Mouse (Mus musculus): ENCODE data around the gene Dock2.

The Dock2 gene

DNA sequence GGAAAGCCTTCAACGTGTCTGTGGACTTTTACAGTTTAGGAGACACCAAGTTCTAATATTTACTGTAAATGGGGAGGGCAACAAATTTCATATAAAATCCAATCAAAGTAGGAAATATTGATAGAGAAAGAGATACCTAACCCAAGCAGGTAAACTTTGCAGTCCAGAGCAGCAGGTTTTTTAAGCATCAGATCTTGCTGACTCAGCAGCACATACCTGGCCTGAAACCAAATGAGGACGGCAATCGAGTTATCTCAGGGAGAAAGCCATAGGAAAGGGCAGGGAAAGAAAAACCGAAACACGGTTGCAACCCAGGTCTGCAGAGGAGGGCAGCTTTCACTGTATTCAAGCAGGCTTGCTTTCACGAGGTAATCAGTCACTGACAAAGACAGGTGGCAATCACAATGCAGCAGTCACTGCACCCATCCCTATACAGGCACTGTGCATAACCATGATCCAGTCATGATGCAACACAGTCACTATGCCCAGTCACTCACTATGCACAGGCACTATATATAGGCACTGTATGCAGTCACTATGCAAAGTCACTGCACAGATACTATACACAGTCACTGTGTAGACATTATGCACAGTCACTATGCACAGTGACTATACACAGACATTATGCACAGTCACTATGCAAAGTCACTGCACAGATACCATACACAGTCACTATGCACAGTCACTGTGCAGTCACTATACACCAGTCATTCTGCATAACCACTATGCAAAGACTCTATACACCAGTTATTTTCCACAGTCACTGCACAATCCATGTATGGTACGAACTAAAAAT lies 258.4 kb downstream of the Dock2 start:
- no peak for DNase-seq

DNA sequence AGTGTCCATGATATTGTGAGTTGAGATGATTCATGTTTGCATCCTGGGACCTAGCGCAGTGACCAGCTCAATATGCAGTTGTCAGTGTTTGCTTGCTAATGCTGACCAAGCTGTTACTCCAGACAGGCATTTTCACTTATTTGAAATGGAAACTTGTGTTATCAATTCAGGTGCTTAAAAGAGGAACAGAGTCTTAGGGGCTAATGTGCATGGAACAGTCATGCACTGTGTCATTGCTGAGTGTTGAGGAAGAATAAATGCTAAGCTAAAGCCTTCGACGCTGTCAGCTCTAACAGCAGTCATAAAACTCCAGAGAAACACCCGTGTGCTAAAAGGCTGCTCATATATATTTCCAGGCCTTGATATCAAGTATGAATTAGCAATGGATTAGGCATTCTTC lies 259.1 kb downstream of the Dock2 start:
- no peak for DNase-seq

DNA sequence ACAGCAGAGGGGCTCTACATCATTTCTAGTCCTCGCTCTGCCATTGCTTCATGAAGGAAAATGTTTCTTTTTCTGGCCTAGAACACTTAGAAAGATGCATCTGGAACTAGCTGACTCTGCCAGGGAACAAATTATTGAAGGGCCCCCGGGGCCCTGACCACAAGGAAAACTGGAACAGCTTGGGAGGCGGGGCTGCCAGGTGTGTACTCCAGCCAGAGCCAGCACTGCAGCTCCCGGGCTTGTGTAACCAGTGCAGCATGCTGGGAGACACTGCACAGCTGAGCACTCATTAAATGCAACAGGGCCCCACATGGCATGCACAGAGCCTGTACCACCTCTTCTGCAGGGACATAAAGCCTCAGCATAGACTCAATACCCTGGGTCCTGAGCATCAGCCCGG lies 265.1 kb downstream of the Dock2 start:
- no peak for DNase-seq

DNA sequence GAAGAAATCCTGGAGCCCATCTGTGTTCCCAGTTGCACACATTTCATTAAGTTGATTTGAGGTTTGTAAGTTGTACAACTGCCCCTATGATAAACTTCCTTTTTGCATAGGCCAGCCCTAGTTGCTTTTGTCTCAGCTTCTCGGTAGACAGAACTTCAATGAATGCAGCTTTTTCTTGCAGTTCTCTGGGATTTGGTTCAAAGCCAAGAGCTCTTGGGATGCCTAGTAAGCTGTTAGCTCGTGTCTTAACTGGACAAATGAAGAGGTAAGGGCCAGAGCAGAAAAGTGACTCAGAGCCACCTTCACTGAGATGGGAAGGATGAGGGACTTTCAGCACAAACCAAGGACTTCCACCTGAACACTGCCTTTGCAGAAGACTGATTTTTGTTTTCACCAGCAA lies 266.7 kb downstream of the Dock2 start:
- DNase-seq: no peak

DNA sequence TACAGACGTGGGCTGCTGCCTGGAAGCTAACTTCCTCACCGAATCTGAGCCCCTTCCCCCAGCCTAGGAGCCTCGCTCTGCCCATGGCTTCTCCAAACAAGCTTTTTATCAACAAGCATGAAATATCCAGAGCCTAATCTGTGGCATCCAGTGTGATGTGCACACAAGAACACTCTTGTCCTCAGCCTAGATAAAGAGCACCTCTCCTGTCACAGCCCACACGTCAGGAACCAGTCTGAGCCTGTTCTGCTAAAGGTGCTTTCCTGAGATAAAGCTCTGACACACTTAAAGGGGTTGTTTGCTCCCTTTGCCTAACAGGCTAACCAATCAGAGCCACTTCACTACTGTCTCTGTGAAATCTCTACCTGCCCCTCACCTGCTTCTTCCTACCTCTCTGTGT lies 268.4 kb downstream of the Dock2 start:
- peak; percentile 7 for DNase-seq

DNA sequence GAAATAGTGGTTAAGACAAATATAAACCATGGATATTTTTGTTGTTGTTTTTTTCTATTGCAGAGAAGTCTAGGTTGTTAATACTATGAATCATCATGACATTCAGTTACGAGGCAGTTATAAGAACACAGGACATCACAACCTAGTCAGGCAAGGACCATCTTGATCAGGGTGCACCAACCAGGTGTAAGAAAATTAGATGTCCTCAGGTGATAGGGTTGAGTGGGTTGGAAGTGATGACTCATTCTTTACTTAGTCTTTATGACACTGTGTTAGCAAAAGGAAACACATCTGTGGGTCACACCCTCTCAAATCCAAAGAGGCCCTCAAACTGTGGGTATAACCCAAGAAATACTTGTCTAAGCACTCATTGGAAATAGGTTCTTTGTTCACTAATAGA lies 277.3 kb downstream of the Dock2 start:
- DNase-seq: no peak

DNA sequence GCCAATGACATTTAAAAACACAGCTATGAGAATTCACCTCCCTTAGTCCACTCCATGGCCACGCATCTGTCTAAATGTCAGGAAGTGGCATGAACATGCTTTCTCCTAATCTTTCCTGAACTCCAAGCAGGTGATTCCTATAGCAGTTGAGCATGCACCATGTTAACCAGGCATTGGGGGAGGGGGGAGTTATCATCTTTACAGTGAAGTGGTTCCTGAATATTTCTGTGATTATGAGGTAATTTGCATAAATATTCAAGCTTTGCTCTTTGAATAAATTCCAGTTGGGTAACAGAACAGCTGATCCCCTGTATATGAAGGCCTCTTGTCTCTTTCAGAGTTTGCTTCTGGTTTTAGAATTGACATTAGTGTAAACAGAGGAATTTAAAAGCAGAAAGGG lies 284.0 kb downstream of the Dock2 start:
- DNase-seq: no peak

DNA sequence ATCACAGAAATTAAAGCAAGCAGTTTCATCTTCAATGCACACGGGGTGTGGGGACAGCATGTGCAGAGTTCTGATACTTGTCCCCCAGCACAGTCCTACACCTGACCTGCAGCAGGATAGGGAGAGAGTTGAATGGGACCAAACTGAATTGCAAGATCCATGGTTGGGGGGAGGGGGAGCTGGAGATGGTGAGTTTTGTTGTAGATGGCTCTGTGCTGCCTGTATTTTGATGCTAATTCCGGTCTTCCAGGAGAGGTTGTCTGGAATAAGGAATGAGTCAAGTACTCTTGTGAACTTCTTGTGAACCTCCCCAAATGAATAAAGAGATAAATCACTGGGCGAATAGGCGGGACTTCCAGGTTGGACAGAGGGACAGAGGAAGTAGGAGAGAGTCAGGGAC lies 289.0 kb downstream of the Dock2 start:
- DNase-seq: no peak

DNA sequence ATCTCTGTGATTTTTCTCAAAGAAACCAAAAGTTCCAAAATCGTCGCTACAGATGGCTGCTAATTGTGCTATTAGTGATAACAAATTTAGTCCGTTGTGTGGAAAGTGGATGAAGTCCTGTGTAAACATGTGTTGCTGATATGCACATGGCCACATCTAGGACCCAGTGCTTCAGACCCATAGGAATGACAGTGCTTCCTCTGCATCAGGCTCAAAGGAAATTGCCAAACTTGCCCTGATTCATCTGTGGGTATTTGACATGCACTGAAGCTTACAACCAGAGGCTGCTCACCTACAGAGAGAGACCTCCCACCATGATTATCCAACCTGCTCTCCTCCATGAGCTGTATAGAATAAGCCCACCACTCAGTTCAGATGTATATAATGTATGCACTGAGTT lies 290.7 kb downstream of the Dock2 start:
- no peak for DNase-seq

DNA sequence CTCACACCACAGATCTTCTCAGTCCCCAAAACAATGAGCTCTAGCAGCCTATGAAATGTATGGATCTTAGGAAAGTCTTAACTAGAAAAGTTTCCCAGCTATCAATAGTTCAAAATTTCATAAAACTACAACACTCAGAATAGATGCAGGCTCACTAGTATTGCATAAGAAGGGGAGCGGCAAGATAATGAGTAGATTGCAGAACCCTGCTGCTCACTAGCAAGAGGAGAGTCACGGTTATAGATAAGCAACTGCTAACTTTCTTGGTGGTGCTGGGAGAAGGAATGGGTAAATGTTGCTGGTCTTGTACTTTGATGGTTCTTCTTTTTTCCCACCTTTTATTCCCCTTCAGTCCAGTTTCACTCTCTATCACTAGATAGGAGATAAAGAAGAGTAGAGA lies 291.5 kb downstream of the Dock2 start:
- DNase-seq: no peak

DNA sequence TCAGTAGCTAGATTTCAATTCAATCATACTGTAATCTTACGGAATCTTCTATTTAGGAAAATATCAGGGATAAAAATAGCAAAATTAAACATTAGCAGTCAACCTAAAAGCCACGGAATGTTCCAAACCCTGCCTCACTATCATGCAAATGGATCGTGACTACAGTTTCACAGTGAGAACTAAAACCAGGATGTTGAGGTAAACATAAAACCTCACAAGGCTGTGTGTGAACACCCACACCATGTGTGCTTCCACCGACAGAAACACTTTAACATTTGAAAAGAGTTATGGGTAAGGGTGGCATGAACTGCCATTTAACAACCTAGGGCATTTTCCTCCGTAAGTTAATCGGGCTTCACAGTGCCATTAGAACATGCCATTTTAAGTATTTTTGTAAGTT lies 294.1 kb downstream of the Dock2 start:
- DNase-seq: no peak

DNA sequence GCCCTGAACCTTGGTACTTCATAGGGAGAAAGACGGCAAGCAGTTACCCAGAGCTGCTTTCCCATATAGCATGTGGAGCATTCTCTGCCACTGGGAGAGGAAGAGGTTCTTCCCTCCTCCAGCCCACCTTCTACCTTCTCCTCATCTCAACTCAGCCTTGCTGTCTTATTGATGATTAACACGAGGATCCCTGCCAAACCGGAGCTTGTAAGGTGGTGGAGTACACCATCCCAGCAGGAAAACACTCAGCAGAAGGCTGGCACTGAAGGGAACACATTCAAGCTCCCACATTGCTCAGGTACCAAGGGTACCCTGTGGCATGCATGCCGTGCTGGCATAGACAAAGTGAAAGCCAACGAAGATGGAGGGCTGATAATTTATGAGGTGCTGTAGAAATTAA lies 304.4 kb downstream of the Dock2 start:
- DNase-seq: no peak

DNA sequence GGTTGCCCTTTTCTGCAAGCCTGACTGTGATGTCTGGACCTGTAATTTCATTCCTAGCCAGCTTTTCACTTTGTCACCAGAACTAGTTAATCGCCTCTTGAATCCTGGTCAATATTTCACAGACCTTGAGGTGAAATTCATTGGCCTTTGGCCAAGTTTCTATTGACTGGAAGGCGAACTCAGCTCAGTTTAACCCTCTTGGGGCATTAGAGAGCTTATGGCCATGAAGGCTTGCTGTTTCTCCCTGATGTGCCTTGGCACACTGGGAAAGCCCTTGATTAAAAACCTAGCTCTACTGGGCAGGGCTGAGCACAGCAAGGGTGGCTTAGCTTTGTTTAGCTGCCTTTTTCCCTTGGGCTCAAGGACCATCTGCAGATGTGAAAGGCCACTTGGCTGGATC lies 313.9 kb downstream of the Dock2 start:
- no peak for DNase-seq

DNA sequence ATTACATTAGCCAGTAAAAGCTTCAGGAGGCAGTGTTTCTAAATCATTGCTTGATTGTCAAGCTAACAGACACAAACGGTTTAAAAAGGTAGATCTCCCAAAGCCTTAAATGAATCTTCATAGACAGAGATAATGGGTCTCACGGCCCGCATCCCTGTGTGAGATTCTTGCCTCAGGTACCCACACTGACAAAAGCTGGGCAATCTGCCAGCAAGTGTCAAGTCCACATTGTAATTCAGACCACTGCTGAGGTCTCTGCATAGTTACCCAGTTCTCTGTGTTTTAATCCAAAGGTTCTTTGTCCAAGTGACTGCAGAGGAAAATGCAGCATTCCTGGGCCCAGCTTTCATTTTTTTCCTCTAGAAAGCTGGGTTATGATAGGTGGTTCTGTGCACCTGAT lies 315.1 kb downstream of the Dock2 start:
- no peak for DNase-seq

DNA sequence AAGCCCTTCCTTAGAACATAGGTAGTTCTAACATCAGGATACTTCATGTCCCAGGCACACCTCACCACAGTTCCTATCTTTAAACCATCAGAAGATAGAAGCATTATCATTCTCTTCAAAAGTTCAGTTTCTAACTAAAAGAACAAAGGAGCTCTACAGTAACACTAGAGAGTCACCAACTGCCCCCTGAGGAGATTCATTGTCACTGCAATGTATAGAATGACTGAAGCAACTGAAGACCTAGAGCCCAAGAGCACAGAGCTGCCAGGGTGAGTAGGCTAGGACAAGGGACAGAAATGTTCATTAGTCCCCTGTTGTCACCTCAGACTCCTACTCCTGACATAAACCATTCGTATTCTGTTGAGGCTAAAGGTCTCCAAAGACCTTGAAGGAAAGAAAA lies 316.6 kb downstream of the Dock2 start:
- DNase-seq: no peak

DNA sequence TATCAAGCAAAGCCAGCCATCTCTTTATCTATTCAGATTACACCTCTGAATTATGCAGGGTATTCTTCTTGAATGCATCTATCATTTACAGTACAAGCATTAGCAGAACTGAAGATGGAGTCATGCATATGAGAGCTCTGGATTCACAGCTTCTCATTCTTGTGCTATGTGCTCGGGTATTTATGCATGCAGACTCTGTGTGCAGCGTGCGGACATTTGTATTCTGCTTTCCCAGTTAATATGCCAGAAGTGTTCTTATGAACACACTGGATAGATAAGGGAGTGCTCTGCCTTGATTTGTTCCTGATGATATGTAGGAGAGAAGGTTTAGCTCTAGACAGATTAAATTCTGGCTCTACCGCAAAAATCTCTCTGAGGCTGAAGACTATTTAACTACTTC lies 333.7 kb downstream of the Dock2 start:
- DNase-seq: no peak

DNA sequence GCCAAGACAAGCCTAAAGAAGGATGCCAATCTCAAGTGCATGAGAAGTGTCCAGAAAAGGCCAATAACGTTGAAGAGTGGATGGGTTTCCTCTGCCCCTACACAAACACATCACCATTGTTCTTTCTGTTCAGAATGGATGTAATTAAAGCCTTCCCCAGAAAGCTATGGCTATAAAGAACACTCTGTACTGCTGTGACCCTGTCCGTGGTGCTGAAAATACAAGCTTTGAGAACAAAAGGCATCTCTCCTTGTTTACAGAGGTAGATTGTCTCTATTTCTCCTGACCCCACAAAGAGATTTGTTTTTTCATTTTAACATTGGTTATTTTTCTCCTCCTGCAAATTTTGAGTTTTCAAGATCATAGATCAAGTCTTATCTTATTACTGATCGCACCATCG lies 335.8 kb downstream of the Dock2 start:
- peak; percentile 18 for DNase-seq

DNA sequence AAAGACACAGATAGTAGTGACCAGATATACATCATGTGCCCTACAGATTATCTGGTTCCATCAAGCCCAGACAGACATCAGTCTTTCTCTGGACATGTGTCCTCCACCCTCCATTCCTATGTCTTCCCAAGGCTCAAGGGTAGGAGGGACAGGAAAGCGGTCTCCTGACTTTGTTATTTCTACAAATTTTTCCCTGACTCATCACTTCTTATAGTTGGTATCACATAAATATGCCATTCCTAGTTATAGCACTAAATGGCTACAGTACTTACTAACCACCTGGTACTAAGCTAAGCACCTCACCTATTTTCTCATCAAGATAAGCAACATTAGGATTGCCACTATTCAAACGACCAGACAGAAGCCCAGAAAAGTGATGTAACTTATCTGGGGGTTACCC lies 345.3 kb downstream of the Dock2 start:
- DNase-seq: no peak

DNA sequence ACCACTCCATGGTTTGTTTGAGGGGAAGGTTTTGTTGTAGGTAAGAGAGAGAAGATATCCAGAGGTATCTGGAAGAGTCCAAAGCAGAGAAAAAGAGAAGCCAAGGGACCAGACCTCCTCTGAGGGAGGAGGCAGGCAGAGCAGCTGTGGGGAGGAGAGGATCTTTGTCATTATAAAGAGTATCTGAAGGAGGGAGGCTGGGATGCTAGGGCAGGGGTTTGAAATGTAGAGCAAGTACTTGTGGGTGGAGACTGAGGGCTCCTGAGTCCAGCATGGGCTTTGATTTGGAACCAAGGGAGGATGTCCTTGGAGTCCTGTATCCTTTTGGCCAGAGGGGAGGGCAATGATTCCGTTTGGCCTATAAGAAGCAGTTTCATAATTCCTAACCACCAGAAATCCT lies 346.2 kb downstream of the Dock2 start:
- DNase-seq: no peak

DNA sequence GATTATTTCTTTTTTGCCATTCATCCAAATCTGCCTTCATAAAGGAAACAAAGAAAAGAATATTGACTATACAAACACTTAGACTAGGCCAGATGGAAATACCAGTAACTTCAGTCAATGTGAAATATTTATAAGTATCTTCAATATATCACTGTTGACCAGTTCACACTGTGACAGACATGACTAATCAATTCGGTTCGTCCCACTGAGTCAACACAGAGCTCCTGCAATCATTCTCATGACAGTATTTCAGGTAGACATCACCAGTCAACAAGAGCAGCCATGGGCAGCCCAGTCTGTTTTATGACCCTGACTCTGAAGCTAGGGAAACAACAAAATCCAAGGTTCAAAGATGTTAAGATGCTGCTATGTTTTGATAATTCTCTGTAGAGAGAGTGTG lies 351.7 kb downstream of the Dock2 start:
- DNase-seq: no peak

DNA sequence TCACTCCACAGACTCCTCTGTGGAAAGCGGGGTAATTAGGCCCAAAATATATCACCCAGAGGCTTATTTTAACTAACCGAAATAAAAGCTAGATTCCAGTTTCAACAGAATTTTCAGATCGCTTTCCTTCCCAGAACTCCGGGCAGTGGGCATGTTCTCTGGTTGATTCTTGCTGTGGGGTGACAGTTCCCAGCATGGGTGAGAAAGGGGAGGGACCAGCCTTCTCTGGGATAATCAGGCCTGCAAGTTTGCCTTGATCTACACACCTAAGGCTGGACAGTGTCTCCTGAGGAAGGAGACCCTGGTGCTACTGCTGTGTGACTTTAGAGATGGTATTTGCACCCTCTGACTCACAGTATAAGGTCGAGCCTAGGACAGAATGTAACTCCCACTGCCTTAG lies 352.3 kb downstream of the Dock2 start:
- no peak for DNase-seq

DNA sequence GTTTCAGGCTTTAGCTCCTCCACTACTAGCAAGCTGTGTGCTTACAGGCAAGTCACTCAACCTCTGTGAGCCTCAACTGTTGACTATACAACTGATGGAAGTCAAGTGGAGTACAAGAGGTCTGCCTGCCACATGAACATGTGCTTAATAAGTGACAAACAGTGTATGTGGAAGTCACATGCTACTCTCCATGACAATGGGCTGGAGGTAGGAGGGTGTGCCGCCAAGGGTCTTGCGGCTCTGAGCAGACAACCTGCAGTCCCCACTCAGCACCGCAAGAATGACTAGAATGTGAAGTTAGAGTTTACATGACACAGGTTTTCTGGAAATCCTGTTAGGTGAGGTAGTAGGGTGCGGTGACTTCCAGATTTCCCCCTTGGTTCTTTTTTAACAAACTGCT lies 352.8 kb downstream of the Dock2 start:
- DNase-seq: no peak

DNA sequence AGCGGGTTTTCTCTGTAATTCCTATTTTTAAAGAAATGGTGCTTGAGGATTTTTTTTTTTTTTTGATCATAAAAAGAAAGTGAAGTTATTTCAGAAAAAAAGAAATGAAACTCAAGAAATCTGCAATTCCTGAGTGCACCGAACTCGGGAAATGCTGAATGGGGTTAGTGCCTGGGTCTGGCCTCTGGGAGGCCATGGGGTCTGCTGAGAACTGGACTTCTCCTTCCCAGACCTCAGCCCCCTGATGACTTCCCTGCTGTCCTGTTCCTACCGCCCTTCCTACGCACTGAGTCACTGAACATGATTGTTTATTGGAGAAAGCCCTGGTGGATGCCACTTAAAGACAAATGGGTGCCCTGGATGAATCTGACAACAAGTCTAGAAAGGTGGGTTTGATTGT lies 356.5 kb downstream of the Dock2 start:
- DNase-seq: no peak

DNA sequence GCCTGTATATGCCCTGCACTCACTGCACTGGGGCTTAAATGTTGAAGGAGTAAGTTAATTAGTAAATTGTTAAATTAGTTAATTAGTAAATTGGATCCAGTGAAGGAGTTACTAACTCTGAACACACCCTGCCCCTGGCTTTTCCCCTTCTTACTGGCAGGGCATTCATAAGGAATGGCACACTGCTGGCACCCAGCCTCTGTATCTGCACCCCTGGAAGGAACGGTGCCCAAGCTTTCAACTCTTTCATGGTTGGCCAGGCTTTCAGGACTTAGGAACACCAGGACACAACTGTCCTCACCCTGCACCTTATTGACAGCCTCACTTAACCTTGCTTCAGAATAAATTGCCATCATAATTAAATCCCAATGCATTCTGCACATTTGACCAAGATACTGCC lies 359.1 kb downstream of the Dock2 start:
- no peak for DNase-seq

DNA sequence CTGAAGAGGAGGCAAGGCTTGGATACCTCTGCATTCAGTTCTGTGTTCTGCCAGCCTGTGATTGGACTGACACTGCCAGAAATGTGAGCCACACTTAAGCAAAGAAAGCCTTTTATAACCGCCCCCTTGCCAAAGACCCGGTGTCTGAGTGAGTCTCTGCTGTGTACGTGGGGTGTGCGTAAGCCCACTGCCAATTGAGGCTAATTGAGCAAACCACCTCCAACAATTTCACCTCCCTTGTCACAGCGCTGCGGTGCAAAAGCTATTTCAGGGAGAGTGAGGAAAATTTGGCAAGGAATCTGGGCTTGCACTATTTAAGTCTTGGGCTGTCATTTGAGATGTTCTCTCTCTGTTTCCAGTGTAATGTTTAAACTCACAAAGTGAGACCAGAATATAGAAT lies 362.6 kb downstream of the Dock2 start:
- DNase-seq: no peak

DNA sequence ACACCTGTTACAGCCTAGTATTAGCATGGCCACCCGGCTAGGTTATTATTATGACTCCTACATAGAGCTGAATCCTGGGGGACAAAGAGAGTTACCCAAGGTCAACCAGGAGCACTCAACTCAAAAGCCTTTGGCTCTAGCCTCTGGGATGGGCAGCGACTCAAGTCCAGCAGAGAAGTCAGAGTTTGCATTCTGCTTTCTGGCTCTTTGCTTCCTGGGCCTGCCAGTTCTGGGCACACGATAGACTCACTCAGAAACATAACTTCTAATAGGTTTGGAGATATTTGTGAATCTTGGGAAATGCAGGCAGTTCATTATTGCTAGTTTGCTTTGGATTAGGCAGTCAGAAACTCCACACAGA lies 367.1 kb downstream of the Dock2 start:
- DNase-seq: no peak
